Mouse (Mus musculus): Measurements from ENCODE around the gene Syn3.
"Not testable (repeated sequence)": the region's sequence is repeated elsewhere in the genome, so short reads cannot be mapped to it uniquely, and the experiment has no call there.

Gene Syn3

GRCm38 (mm10) chr10:86050522-86050921 is 448.2 kb downstream of the Syn3 start:
- no peak for DNase-seq (ENCODE audit: low spot score in 2 of 2)

GRCm38 (mm10) chr10:86047786-86048185 is 450.9 kb downstream of the Syn3 start:
- DNase-seq (ENCODE audit: low spot score in 2 of 2): no peak

GRCm38 (mm10) chr10:86046371-86046770 is 452.3 kb downstream of the Syn3 start:
- no peak for DNase-seq (ENCODE audit: low spot score in 2 of 2)

DNA sequence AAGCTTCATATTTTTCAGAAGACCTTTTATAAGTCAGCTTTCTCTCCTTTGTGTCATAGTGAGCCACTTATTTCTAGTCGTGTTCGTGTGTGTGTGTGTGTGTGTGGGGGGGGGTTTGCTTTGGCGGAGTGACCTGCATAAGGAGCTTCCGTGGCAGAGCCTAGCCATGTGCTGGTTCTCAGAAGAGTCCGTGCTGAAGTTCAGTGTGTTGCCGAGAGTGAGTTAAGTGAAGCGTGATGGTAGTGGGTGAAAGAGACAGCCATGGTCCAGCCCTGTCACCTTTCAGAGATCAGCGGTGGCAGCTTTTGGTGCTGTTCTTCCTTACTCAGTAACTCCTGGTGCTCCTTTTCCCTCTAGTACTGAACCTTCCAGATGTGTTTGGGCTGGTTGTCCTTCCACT is 454.6 kb downstream of the Syn3 start:
- DNase-seq (ENCODE audit: low spot score in 2 of 2): no peak

DNA sequence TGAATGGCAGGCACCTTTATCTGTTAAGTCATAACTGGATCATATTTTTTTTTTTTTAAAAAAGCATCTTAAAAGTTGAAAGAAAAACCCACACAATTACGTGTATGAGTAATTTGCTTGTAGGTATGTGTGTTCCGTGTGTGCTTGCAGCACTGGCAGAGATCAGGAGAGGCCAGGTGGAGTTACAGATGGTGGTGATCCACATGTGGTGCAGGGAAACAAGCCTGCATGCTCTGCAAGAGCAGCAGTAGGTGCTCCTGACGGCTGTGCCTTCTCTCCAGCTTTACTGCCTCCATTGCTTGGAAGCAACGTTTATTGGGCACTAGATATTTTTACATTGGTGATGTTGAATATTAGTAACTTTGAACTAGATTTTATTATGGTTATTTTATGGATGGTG is 455.0 kb downstream of the Syn3 start:
- DNase-seq (ENCODE audit: low spot score in 2 of 2): no peak

DNA sequence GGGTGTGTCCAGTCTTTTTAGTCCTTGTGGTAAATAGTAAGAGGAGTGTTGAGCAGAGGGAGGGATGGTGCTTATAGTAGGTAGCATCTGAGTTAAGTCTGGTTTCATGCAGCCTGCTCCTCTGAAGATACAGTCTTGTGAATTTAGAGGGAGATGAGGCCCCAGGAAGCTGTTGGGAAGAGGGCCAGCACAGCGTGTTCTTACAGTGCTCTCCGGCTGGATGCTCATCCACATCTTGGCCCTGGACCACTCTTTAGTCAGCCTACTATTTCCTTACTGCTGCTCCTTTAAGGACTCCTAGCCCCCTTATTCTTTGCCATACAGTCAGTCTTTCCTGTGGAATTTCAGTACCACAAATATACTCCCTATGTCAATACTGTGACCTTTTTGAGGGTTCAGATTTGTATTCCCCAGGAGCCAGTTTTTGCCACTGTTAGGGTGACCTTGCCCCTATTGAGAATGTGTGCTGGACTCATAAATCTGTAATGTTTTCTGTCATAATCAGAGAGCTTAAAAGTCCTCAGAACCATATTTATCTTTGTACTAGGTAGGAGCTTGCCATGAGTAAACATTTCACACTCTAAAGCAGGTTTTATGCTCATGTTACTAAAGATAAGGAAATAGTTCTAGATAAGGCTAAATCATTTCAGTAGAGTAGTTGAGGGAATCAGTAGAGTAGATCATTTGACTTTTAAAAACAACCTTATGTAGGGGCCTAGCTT is 464.5 kb downstream of the Syn3 start:
- DNase-seq (ENCODE audit: low spot score in 2 of 2): no peak

DNA sequence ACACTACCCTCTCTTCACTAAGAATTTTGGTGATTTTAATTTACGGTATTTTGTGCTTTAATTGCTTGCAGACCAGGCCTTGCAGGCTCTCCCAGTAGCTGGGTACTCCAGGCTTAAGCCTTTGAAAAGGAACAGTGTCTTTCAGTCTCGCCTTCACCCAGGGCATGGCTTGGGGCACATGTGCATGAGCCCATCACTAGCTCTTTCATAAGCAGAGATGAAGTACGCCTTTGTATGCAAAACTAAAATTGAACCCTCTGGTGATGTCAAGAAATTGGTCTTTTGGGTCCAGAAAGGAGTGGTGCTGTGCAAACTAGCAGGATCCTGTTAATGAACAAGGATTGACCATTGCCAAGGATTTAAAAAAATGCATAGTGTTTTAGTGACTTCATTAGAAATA is 466.2 kb downstream of the Syn3 start:
- DNase-seq (ENCODE audit: low spot score in 2 of 2): no peak

GRCm38 (mm10) chr10:86030743-86031142 is 468.0 kb downstream of the Syn3 start:
- no peak for DNase-seq (ENCODE audit: low spot score in 2 of 2)

DNA sequence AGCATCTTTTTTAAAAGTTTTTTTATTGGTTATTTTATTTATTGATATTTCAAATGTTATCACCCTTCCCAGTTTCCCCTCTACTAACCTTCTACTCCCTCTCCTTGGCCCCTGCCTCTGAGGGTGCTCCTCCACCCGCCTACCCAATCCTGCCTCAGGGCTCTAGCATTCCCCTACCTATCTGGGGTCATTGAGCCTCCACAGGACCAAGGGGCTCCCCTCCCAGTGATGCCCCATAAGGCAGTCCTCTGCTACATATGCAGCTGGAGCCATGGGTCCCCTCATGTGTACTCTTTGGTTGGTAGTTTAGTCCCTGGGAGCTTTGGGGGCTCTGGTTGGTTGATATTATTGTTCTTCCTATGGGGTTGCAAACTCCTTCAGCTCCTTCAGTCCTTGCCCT is 471.9 kb downstream of the Syn3 start:
- DNase-seq (ENCODE audit: low spot score in 2 of 2): not testable (repeated sequence)

GRCm38 (mm10) chr10:86026354-86026753 is 472.3 kb downstream of the Syn3 start:
- no peak for DNase-seq (ENCODE audit: low spot score in 2 of 2)

DNA sequence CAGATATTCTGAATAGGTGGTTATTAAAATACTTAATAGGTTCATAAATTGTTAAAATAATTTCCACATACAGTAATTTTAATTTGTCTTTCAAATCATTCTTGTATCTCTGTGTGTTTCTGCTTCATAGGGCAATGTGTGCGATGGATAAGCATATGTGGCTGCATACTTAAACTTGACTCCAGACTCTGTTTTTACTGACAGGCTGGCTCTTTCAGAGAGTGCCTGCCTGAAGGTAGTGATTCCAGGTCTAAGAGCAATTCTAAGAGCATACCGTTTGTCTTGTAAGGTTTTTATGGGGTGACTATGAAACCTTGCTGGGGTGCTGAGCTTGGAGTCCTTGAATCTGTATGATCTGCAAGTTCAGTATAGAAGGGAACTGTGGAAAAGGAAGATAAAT is 472.8 kb downstream of the Syn3 start:
- no peak for DNase-seq (ENCODE audit: low spot score in 2 of 2)

GRCm38 (mm10) chr10:86023149-86023548 is 475.5 kb downstream of the Syn3 start:
- no peak for DNase-seq (ENCODE audit: low spot score in 2 of 2)

GRCm38 (mm10) chr10:86022474-86022816 is 476.3 kb downstream of the Syn3 start:
- no peak for DNase-seq (ENCODE audit: low spot score in 2 of 2)

- peak; percentile 78 to 84 for DNase-seq (ENCODE audit: low spot score in 2 of 2)
Measured at GRCm38 (mm10) chr10:86021749-86022473, 476.8 kb downstream of the Syn3 start, which contains the start of gene Fbxo7. Gene Fbxo7, plus strand, starts transcription at chr10:86021972.

DNA sequence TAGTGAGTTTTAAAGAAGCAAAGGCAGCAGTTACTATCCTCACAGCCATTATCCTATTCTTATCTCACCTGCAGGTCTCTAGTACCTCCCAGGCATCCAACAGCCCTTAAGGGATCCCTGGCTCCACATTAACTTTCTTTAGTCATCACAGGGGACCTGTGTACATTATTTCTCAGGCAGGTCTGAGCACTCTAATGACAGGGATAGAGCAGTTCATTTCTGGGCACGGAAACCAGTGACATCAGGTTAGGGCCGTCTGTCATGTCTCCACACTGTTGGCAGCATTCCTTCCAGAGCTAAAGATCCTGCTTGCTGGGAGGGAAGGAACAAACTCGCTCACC is 477.3 kb downstream of the Syn3 start:
- no peak for DNase-seq (ENCODE audit: low spot score in 2 of 2)

DNA sequence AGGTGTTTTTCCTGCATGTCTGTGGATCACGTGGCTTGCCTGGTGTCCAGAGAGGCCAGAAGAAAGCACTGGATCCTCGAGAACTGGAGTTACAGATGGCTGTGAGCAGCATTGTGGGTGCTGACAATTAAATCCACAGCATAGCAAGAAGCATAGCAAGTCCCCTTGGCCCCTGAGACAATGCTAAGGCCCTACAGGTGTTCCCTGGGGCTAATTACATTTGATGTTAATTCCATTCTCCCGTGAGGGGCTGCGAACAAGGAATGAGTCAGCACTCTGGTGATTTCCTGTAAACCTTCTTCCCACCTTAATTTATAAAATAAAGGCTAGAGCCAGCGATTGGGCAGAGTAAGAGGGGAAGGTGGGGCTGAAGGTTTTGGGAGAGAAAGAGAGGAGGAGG is 479.9 kb downstream of the Syn3 start:
- no peak for DNase-seq (ENCODE audit: low spot score in 2 of 2)

DNA sequence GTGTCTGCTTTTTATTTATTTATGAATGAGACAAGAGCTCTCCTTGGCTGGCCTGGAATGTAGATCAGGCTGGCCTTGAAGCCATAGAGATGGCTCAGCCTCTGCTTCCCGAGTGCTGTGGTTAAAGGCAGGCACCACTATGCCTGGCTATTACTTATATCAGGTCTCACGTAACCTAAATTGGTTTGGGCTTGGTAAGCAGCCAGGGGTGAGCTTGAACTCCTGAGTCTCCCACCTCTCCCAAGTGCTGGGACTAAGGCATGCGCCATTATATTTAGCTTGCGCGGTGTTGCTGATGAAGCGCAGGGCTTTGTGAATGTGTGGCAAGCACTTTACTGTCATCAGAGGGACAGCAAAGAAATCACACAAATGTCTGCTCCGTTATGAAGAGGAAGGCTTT is 480.9 kb downstream of the Syn3 start:
- no peak for DNase-seq (ENCODE audit: low spot score in 2 of 2)

DNA sequence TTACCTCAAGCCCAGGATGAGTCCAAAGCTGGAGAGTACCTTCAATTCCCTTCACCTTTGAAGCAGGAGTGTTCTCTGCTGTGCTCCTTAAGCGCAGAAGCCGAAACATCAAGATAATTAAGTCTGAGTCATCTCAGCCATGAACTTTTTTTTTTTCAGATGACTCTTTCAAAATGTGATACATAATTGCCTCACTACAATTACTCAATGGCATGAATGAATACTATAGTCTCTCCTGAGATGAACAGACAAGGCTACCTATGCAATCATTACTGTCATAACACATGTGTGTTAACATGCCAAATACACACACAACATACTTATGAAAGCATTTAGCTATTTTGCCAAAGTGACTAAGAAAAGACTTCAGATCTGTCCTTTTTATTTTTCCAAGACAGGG is 486.9 kb downstream of the Syn3 start, which contains the start of gene Bpifc:
TSS of gene Bpifc (minus strand) at position 115 of the 400 bp plus-strand sequence.
- DNase-seq (ENCODE audit: low spot score in 2 of 2): no peak

- no peak for DNase-seq (ENCODE audit: low spot score in 2 of 2)
Measured at GRCm38 (mm10) chr10:86011172-86011571, 487.5 kb downstream of the Syn3 start.

DNA sequence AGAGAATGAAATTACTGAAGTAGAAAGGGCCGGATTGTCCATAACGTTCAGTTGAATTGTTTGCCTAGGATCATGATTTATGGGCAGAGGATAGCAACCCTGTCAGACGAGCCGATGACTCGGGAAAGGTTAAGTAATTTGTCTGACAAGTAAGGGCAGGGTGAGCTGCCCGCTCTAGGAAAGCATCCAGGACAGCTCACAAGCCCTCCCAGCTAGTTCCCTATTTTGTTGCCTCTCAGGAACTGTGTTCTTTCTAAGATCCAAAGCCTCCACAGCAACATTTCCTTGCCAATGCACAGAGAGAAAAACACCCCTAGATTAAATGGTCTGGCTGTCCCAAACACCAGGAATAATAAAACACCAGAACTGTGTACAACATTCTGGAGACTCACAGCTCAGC is 488.1 kb downstream of the Syn3 start:
- DNase-seq (ENCODE audit: low spot score in 2 of 2): no peak

DNA sequence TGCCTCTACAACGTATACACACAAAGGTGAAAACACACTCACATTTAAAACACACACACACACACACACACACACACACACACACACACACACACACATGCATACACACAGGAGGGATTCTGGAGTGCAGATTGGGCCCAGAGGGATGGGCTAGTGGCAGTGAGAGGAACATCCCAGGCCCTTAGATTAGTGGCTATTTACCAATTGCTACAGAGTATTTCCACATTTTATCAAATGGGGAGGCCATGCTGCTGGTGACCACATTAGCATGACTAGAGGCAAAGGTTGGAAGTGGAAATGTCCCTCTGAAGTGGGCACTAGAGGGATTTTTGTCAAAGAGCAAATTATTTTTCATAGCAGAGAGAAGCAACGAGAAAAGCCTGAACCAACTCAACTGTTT is 489.0 kb downstream of the Syn3 start:
- DNase-seq (ENCODE audit: low spot score in 2 of 2): no peak

- no peak for DNase-seq (ENCODE audit: low spot score in 2 of 2)
Measured at GRCm38 (mm10) chr10:86006455-86006854, 492.2 kb downstream of the Syn3 start.

Measured in spleen, postnatal 14 days (tissue).